Mouse (Mus musculus) midbrain, embryonic 13.5 days (tissue): ENCODE data around the gene Slc44a2. TPM values are rescaled to one million over a fixed set of nuclear protein-coding genes. Genes with fewer than 3 reads are reported as not detected.

Experiments
- ATAC-seq: fragments of 200-750 bp; cut with Nextera tagmentation; 2 replicates; pipeline ENCODE4 v1.8.0; 2017; ENCODE audit warnings: mild to moderate bottlenecking, moderate TSS enrichment, moderate library complexity
- H3K27ac ChIP-seq: fragments of 300-500 bp; sonication (generic); 2 replicates; pipeline ENCODE4 v1.5.1; 2015; ENCODE audit warnings: inconsistent platforms, mild to moderate bottlenecking, moderate library complexity
- H3K27me3 ChIP-seq: fragments of 300-500 bp; sonication (generic); 2 replicates; pipeline ENCODE4 v1.6.1; 2015; ENCODE audit warnings: mild to moderate bottlenecking, inconsistent platforms
- H3K36me3 ChIP-seq: fragments of 300-500 bp; sonication (generic); 2 replicates; pipeline ENCODE4 v1.6.1; 2015; ENCODE audit warnings: mild to moderate bottlenecking, inconsistent platforms
- H3K4me1 ChIP-seq: fragments of 300-500 bp; sonication (generic); replicated peaks from 2 replicates; pipeline ENCODE4 v1.6.1; 2015; ENCODE audit warnings: inconsistent platforms
- H3K4me2 ChIP-seq: fragments of 300-500 bp; sonication (generic); replicated peaks from 2 replicates; pipeline ENCODE4 v1.6.1; 2015; ENCODE audit warnings: moderate library complexity, mild to moderate bottlenecking, inconsistent platforms
- H3K4me3 ChIP-seq: fragments of 300-500 bp; sonication (generic); replicated peaks from 2 replicates; pipeline ENCODE4 v1.5.1; 2015; ENCODE audit warnings: mild to moderate bottlenecking, inconsistent platforms
- H3K9ac ChIP-seq: fragments of 300-500 bp; sonication (generic); replicated peaks from 2 replicates; pipeline ENCODE4 v1.6.1; 2015; ENCODE audit warnings: mild to moderate bottlenecking, inconsistent platforms
- H3K9me3 ChIP-seq: fragments of 300-500 bp; sonication (generic); 2 replicates; pipeline ENCODE4 v1.6.1; 2016; ENCODE audit warnings: mild to moderate bottlenecking, inconsistent platforms
- WGBS: fragments of 180-500 bp; shearing (Covaris S2); methylation state at CpG from one replicate; pipeline ENCODE4 v1.1.7; 2015; 5-methylcytosine and 5-hydroxymethylcytosine counted together
- polyA plus RNA-seq: library from polyadenylated mRNA; unstranded; fragments of >200 nt; fragmentation: Nextera tagmentation; extraction: Ambion mirVana; gene quantifications from 2 replicates; pipeline ENCODE4 v1.2.1, GENCODE M21; 2015

The Slc44a2 gene
- polyA plus RNA-seq, 1 experiment from 2014 or later = 61.6 TPM

DNA sequence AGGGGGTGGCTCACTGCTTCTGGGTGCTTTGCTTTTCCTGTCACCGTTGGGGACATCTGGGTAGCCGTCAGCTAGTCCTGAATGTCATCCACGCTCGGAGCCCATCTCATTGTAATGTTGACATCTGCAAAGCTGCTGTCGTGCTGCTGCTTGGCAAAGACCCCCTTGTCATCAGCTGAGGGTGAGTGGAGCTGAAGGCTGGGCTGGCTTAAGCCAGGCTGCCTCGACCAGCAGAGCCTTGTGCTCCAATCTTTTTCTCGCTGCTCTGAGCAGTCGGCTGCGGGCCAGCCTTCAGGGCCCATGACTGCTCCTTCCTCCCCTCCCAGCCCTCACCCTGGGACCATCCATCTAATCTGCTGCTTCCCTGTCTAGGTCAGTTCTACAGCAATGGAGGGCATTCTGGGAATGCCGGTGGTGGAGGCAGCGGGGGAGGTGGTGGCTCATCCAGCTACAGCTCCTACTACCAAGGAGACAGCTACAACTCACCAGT, 82.3 kb downstream of the Slc44a2 start:
- 88% methylated on average over 11 of the region's 11 CpGs for WGBS
- H3K9me3 ChIP-seq = no peaks in the 10 kb centered on the region
- no peak for ATAC-seq

DNA sequence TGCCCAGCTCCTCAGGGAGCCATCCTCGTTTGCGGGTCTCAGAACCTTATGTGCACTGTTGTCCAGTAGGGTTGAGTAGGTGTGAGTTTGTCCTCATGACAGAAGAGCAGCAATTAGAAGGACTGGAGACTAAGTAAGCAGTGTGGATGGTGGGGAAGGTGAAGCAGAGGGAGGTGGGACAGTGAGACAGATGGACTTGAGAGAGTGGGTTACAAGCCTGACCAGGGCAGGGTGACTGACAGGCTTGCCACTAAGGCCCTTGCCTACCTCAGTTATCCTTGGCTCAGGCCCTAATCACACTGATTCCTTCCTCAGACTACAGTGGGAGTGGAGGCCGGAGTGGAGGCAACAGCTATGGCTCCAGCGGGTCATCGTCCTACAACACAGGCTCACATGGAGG, 83.2 kb downstream of the Slc44a2 start:
- Histone ChIP-seq H3K27me3 (no peaks in the 10 kb centered on the region), H3K4me3 (no peak overlapping the region), H3K27ac (no peak overlapping the region), H3K4me1 (no peaks in the 10 kb centered on the region), H3K4me2 (no peak overlapping the region), H3K9me3 (no peaks in the 10 kb centered on the region), H3K9ac (no peak overlapping the region), H3K36me3 (peaks cover 92% of the 10 kb centered on the region)
- no peak for ATAC-seq
- 97% methylated on average over 5 of the region's 5 CpGs for WGBS

More for the DNA sequence above, 82.3 kb downstream of the Slc44a2 start:
- no peak overlapping the region for H3K4me2 ChIP-seq
- H3K4me3 ChIP-seq = no peak overlapping the region
- H3K27me3 ChIP-seq = no peaks in the 10 kb centered on the region
- no peaks in the 10 kb centered on the region for H3K4me1 ChIP-seq
- H3K27ac ChIP-seq = no peak overlapping the region
- peaks cover 98% of the 10 kb centered on the region for H3K36me3 ChIP-seq
- no peak overlapping the region for H3K9ac ChIP-seq

Other genes with a start within 250 kb of the Slc44a2 start
- gene Gm49373, start 247.6 kb upstream of the Slc44a2 start, polyA plus RNA-seq = 1.0 and 1.2 TPM in 2 replicates
- gene Fdx1l, start 247.1 kb upstream of the Slc44a2 start, polyA plus RNA-seq = 54.4 and 54.8 TPM in 2 replicates
- 1.6 and 1.8 TPM in 2 replicates for gene Gm38431, start 228.7 kb upstream of the Slc44a2 start, polyA plus RNA-seq
- gene Raver1, start 228.7 kb upstream of the Slc44a2 start, polyA plus RNA-seq = 33.4 and 40.7 TPM in 2 replicates
- 11.5 and 12.2 TPM in 2 replicates for gene Tyk2, start 189.5 kb upstream of the Slc44a2 start, polyA plus RNA-seq
- 233 TPM in 2 replicates for gene Cdc37, start 170.7 kb upstream of the Slc44a2 start, polyA plus RNA-seq
- 20.1 and 20.2 TPM in 2 replicates for gene Pde4a, start 155.0 kb upstream of the Slc44a2 start, polyA plus RNA-seq
- gene Keap1, start 81.3 kb upstream of the Slc44a2 start, polyA plus RNA-seq = 58.6 and 61.9 TPM in 2 replicates
- gene S1pr5, start 72.3 kb upstream of the Slc44a2 start, polyA plus RNA-seq = 1.1 and 1.6 TPM in 2 replicates
- 55.3 and 57.8 TPM in 2 replicates for gene Atg4d, start 55.4 kb upstream of the Slc44a2 start, polyA plus RNA-seq
- gene Kri1, start 32.7 kb upstream of the Slc44a2 start, polyA plus RNA-seq = 20.3 and 21.6 TPM in 2 replicates
- gene Cdkn2d, start 29.3 kb upstream of the Slc44a2 start, polyA plus RNA-seq = 79.6 and 81.3 TPM in 2 replicates
- gene Ap1m2, start 8.4 kb upstream of the Slc44a2 start, polyA plus RNA-seq = 0.23 and 0.34 TPM in 2 replicates
- gene Ilf3, start 47.2 kb downstream of the Slc44a2 start, polyA plus RNA-seq = 312 and 327 TPM in 2 replicates
- 52.3 and 53.0 TPM in 2 replicates for gene Qtrt1, start 91.1 kb downstream of the Slc44a2 start, polyA plus RNA-seq
- gene Dnm2, start 104.2 kb downstream of the Slc44a2 start, polyA plus RNA-seq = 66.9 and 71.8 TPM in 2 replicates
- gene Tmed1, start 189.6 kb downstream of the Slc44a2 start, polyA plus RNA-seq = 57.2 and 60.3 TPM in 2 replicates
- 5.1 and 6.3 TPM in 2 replicates for gene AB124611, start 205.5 kb downstream of the Slc44a2 start, polyA plus RNA-seq
- gene Carm1, start 226.2 kb downstream of the Slc44a2 start, polyA plus RNA-seq = 32.1 and 39.6 TPM in 2 replicates